Mouse (Mus musculus) leukemia stem cell, adult 10-12 weeks (primary cell): ENCODE results near the gene Pabpn1l. TPM values are rescaled to one million over a fixed set of nuclear protein-coding genes. Genes with fewer than 3 reads are reported as not detected.

Source experiments
- polyA plus RNA-seq: library from polyadenylated mRNA; stranded (reverse); fragments of >175 nt; gene quantifications from 2 replicates; pipeline ENCODE4 v1.2.3, GENCODE M21; 2012; ENCODE audit warnings: low replicate concordance

The Pabpn1l gene
- polyA plus RNA-seq = not detected in 2 replicates

GRCm38 (mm10) chr8:122622727-122623126 is at the start of gene Pabpn1l:
TSS of gene Pabpn1l (minus strand) at chr8:122622739.

GRCm38 (mm10) chr8:122611295-122612133 is 11.0 kb downstream of the Pabpn1l start, which contains the start of the genes Galns and Trappc2l:
TSS of gene Galns (minus strand) at chr8:122611463.
TSS of gene Trappc2l (plus strand) at chr8:122611640.

GRCm38 (mm10) chr8:122576648-122577022 is 45.9 kb downstream of the Pabpn1l start, which contains the start of gene Aprt:
TSS of gene Aprt (minus strand) at chr8:122576909.

Other genes starting within 250 kb of the Pabpn1l start
- 91.5 and 120 TPM in 2 replicates for gene Zc3h18, start 246.1 kb downstream of the Pabpn1l start, polyA plus RNA-seq
- 0.27 TPM in 1 of 2 replicates, not detected in the other for gene Il17c, start 200.7 kb downstream of the Pabpn1l start, polyA plus RNA-seq
- 241 and 437 TPM in 2 replicates for gene Cyba, start 189.8 kb downstream of the Pabpn1l start, polyA plus RNA-seq
- 7.4 and 8.7 TPM in 2 replicates for gene Mvd, start 179.3 kb downstream of the Pabpn1l start, polyA plus RNA-seq
- gene Snai3, start 162.0 kb downstream of the Pabpn1l start, polyA plus RNA-seq = 0.42 and 0.59 TPM in 2 replicates
- gene Rnf166, start 146.7 kb downstream of the Pabpn1l start, polyA plus RNA-seq = 16.7 and 27.1 TPM in 2 replicates
- gene Ctu2, start 146.6 kb downstream of the Pabpn1l start, polyA plus RNA-seq = 35.6 and 52.9 TPM in 2 replicates
- gene Piezo1, start 71.4 kb downstream of the Pabpn1l start, polyA plus RNA-seq = 144 and 175 TPM in 2 replicates
- 618 and 659 TPM in 2 replicates for gene Cdt1, start 54.7 kb downstream of the Pabpn1l start, polyA plus RNA-seq
- 73.2 and 246 TPM in 2 replicates for gene Aprt, start 45.8 kb downstream of the Pabpn1l start, polyA plus RNA-seq
- 2.4 and 8.2 TPM in 2 replicates for gene Galns, start 11.3 kb downstream of the Pabpn1l start, polyA plus RNA-seq
- 1.6 TPM in 1 of 2 replicates, not detected in the other for gene Trappc2l, start 11.1 kb downstream of the Pabpn1l start, polyA plus RNA-seq
- 199 and 264 TPM in 2 replicates for gene Cbfa2t3, start 76.4 kb upstream of the Pabpn1l start, polyA plus RNA-seq
- 7.4 and 9.4 TPM in 2 replicates for gene Acsf3, start 152.7 kb upstream of the Pabpn1l start, polyA plus RNA-seq
- gene Cdh15, start 225.2 kb upstream of the Pabpn1l start, polyA plus RNA-seq = not detected in 2 replicates